Mouse (Mus musculus): Measurements from ENCODE around the gene Olfr1309.
"Not testable (repeated sequence)": the region's sequence is repeated elsewhere in the genome, so short reads cannot be mapped to it uniquely, and the experiment has no call there.

Gene Olfr1309

GRCm38 (mm10) chr2:111990181-111990580, at the start of gene Olfr1309:
Gene Olfr1309 (minus strand): TSS chr2:111990281.
- DNase-seq (ENCODE audit: low spot score) = no peak

GRCm38 (mm10) chr2:112026971-112027370, 36.9 kb upstream of the Olfr1309 start:
- DNase-seq (ENCODE audit: low spot score) = not testable (repeated sequence)

- DNase-seq (ENCODE audit: low spot score) = no peak
Observed at GRCm38 (mm10) chr2:112024312-112024711, 34.2 kb upstream of the Olfr1309 start, which contains the start of gene Olfr1311. Gene Olfr1311 (minus strand): TSS chr2:112024412.

- no peak for DNase-seq (ENCODE audit: low spot score)
Observed at GRCm38 (mm10) chr2:112014900-112015299, 24.8 kb upstream of the Olfr1309 start.

GRCm38 (mm10) chr2:112012608-112013007, 22.5 kb upstream of the Olfr1309 start, which contains the start of gene Olfr1310:
Gene Olfr1310 (minus strand): TSS chr2:112012708.
- no peak for DNase-seq (ENCODE audit: low spot score)

- DNase-seq (ENCODE audit: low spot score) = no peak
Observed at GRCm38 (mm10) chr2:111964844-111965243, 25.2 kb downstream of the Olfr1309 start, which contains the start of gene Olfr1308. Gene Olfr1308 (minus strand): TSS chr2:111964944.

- no peak for DNase-seq (ENCODE audit: low spot score)
Observed at GRCm38 (mm10) chr2:111949340-111949739, 40.7 kb downstream of the Olfr1309 start, which contains the start of gene Olfr1307. Gene Olfr1307 (minus strand): TSS chr2:111949440.

Data from embryo, embryonic 10 days (tissue).